Mouse (Mus musculus): ENCODE measurements at regions not wholly inside any gene's neighbourhood (a gene's known extent, or its start where the extent isn't known, plus 50 kb on each side); places are given as distances from the start of the nearest gene placed in this dataset.

- no peak for ATAC-seq (ENCODE audit: low TSS enrichment)
Measured at GRCm38 (mm10) chr10:23052480-23053378, 232.8 kb upstream of the Tcf21 start.

GRCm38 (mm10) chr10:23044466-23044865 lies 224.5 kb upstream of the Tcf21 start:
- no peak for ATAC-seq (ENCODE audit: low TSS enrichment)

GRCm38 (mm10) chr10:23031491-23032126 lies 211.6 kb upstream of the Tcf21 start:
- ATAC-seq (ENCODE audit: low TSS enrichment), result no peak

- ATAC-seq (ENCODE audit: low TSS enrichment), result no peak
Measured at GRCm38 (mm10) chr10:23027961-23028360, 208.0 kb upstream of the Tcf21 start.

DNA sequence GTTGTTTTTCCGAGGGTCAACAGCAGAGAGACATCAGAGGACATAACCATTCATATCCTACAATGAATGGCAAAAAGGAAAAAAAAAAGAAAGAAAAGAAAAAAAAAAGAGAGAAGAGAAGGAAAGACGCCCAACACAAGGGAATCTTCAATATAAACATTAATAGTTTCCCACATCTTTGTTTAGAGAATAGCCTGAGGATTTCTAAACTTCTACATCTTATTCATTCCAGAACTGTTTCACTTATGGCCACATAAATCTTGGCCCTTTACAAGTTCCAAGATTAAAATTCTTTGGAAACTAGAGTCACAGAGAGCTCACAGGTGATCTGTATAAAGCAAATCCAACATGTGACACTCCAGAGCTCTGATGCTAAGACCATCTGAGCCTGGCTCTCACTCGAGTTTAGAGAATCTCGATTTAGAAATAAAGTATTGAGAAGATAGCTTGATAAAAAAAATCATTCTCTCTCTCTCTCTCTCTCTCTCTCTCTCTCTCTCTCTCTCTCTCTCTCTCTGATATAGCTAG lies 197.2 kb upstream of the Tcf21 start:
- no peak for ATAC-seq (ENCODE audit: low TSS enrichment)

- ATAC-seq (ENCODE audit: low TSS enrichment), result no peak
Measured at GRCm38 (mm10) chr10:23015935-23016694, 196.1 kb upstream of the Tcf21 start.

GRCm38 (mm10) chr10:23010715-23011114 lies 190.7 kb upstream of the Tcf21 start:
- no peak for ATAC-seq (ENCODE audit: low TSS enrichment)

- no peak for ATAC-seq (ENCODE audit: low TSS enrichment)
Measured at GRCm38 (mm10) chr10:23010201-23010600, 190.2 kb upstream of the Tcf21 start.

DNA sequence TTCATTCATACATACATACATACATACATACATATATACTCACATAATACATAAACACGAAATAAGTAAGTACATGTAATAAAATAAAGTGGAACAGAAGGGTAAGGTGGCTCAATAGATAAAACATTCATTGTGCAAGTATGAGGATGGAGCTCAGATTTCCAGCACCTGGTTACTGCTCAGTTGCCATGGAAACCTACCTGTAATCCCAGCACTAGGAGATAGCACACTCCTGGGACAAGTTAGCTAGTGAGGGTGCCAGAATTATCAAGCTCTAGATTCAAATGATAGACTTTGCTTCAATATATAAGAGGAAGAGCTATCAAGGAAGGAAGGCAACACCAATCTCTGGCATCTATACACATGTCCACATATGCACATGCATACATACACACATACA lies 184.8 kb upstream of the Tcf21 start:
- ATAC-seq (ENCODE audit: low TSS enrichment), result no peak

- no peak for ATAC-seq (ENCODE audit: low TSS enrichment)
Measured at GRCm38 (mm10) chr10:23003686-23004085, 183.7 kb upstream of the Tcf21 start.

GRCm38 (mm10) chr10:22998561-22998960 lies 178.6 kb upstream of the Tcf21 start:
- no peak for ATAC-seq (ENCODE audit: low TSS enrichment)

DNA sequence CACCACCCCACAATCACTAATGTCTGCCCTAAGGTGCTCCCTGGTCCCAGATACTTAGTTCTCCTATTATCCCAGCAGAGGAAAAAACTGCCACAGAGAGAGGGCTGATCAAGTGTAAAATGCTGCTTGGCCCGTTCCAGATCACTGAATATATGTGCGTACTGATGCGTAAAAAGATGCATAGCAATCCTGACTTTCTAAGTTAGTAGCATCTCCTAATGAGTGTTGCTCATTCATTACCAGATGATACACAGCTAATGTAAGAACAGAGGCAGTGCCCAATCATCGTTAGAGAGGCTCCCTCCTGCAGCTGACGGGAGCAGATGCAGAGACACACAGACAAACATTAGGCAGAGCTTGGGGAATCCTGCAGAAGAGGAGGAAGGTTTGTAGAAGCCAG lies 177.6 kb upstream of the Tcf21 start:
- no peak for ATAC-seq (ENCODE audit: low TSS enrichment)

GRCm38 (mm10) chr10:22993158-22993557 lies 173.2 kb upstream of the Tcf21 start:
- ATAC-seq (ENCODE audit: low TSS enrichment), result no peak

DNA sequence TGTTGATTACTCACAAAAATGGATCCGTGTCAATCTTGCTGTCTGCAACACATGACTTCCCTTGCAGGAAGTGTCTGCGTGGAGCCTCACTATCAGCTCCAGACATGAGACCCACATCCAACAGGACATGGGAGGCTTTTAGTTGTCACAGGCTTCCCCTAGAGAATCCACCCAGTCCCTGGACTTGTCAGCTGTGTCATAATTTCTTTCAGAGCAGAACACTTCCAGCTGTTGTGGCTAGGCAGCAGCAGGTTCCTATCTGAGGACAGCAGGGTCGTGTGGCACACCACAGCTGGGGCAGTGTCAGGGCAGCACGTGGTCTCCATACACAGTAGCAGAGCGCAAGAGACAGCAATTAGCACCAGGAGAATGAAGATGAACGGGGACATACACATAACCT lies 161.8 kb upstream of the Tcf21 start:
- no peak for ATAC-seq (ENCODE audit: low TSS enrichment)

- no peak for ATAC-seq (ENCODE audit: low TSS enrichment)
Measured at GRCm38 (mm10) chr10:22978442-22978841, 158.5 kb upstream of the Tcf21 start.

DNA sequence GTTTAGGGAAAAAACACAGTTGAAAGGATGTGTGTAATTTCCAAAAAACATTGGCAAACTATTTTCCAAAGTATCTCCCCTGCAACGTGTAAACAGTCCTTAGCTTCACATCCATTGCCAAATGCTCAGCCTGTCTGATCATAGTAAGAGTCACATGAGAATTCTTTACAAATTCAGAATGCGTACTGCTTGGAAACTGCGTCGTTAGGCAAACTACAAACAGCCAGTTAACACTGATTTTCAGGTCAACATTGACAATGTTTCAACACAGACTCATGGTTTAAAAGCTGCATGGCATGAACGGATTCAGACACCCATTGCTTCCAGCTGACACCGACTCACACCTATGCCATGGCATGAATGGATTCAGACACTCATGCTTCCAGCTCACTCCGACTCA lies 137.0 kb upstream of the Tcf21 start:
- ATAC-seq (ENCODE audit: low TSS enrichment), result no peak

DNA sequence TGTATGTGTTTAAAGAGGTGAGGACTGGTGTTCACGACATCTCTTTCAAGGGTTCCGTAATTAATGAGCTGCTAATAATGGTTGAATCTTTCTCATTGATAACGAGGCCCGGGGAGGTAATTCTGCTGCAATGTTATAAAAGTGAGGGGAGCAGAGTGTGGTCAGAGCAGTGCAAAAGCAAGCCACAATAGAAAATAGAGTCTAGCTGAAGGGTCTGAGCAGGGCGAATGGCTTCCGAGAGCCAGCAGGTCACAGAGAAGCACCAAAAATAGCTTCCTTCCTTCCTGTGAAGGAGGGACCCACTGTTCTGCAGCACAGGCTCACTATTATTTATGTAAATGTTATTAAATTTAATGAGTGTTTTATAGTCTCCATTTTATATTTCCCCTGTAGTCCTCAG lies 133.3 kb upstream of the Tcf21 start:
- no peak for ATAC-seq (ENCODE audit: low TSS enrichment)

GRCm38 (mm10) chr10:22944247-22944646 lies 124.3 kb upstream of the Tcf21 start:
- no peak for ATAC-seq (ENCODE audit: low TSS enrichment)

GRCm38 (mm10) chr10:22927977-22928376 lies 108.0 kb upstream of the Tcf21 start:
- ATAC-seq (ENCODE audit: low TSS enrichment), result no peak

DNA sequence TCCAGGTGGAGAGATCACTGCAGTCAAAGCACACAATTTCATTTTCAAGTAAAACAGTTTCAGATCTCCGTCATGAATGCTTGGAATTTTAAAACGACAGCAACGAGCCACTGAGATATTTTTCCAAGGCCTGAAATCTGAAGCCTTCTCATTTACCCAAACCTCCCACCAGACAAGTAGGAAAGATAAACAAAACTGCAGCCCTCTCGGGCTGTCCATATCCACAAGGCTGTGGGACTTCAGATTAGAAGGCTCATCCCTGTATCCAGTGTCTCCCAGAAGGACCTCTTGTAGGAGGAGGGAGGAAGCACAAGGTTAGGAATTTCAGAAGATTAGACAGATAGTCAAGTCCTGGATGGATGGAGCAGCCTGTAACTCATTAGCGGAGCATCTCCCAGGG lies 106.1 kb upstream of the Tcf21 start:
- no peak for ATAC-seq (ENCODE audit: low TSS enrichment)

DNA sequence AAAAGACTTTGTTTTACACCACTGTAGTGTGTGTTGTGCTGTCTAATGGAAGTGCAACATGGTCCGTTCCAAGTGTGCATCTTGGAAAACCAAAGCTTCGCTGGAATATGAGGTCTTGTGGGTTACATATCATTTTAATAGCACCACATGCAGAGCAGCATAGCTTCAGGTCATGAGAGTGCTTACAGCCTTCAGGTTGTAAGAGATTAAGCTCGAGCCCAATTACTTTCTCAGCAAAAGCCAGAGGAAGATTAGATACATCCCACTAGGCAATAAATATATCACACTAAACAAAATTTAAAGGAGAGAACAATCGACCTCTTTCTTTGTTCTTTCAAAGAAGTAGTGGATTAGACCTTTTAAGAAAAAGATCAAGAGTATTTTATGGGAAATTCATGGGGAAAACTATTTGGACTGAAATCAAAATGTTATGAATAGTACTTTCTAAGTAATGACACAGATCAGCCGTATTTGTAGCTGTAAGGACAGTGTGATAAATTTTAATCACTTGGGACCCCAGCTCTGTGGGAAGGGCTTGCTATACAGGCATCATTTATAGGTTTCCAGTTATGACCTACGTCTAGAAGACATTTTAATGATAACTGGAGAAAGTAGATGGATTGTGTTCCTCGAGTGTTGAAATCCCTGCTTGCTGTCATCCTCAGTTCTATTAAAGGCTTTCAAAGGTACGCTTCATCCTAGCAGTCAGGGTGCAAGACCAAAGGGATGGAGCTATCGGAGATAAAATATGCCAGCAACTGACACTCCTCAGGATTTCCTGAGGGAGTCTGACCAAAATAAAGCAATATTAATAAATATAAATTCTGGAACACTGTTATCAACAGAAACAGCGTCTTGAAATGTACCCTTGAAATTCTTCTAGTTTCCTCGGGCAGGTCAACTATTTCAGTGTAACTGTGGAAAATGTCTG lies 101.3 kb upstream of the Tcf21 start:
- ATAC-seq (ENCODE audit: low TSS enrichment), result no peak

All from frontal cortex, adult (tissue).